Mouse (Mus musculus) lung, embryonic 14.5 days (tissue): Measurements from ENCODE around the gene Cdh12. TPM values are rescaled to one million over a fixed set of nuclear protein-coding genes. Genes with fewer than 3 reads are reported as not detected.

Source experiments
- ATAC-seq: fragments of 200-750 bp; cut with Nextera tagmentation; 2 replicates; pipeline ENCODE4 v1.8.0; 2017; ENCODE audit warnings: mild to moderate bottlenecking, moderate TSS enrichment, moderate library complexity; ENCODE audit not compliant: insufficient read depth
- DNase-seq: peaks from one replicate; pipeline ENCODE4 v3.0.0-alpha.2; 2015
- H3K27ac ChIP-seq: fragments of 300-500 bp; sonication (generic); 2 replicates; pipeline ENCODE4 v1.5.1; 2014; ENCODE audit warnings: low read depth, mild to moderate bottlenecking, moderate library complexity
- H3K27me3 ChIP-seq: fragments of 300-500 bp; sonication (generic); 2 replicates; pipeline ENCODE4 v1.6.1; 2014; ENCODE audit warnings: low read length, control low read depth; ENCODE audit not compliant: insufficient read depth
- H3K36me3 ChIP-seq: fragments of 300-500 bp; sonication (generic); 2 replicates; pipeline ENCODE4 v1.6.1; 2014; ENCODE audit warnings: control low read depth; ENCODE audit not compliant: insufficient read depth
- H3K4me1 ChIP-seq: fragments of 300-500 bp; sonication (generic); 2 replicates; pipeline ENCODE4 v1.6.1; 2014; ENCODE audit warnings: antibody characterized with exemption, control low read depth; ENCODE audit not compliant: insufficient read depth
- H3K4me2 ChIP-seq: fragments of 300-500 bp; sonication (generic); 2 replicates; pipeline ENCODE4 v1.6.1; 2014; ENCODE audit warnings: mild to moderate bottlenecking
- H3K4me3 ChIP-seq: fragments of 300-500 bp; sonication (generic); 2 replicates; pipeline ENCODE4 v1.5.1; 2014; ENCODE audit warnings: low read depth, low read length
- H3K9ac ChIP-seq: fragments of 300-500 bp; sonication (generic); 2 replicates; pipeline ENCODE4 v1.6.1; 2014
- H3K9me3 ChIP-seq: fragments of 300-500 bp; sonication (generic); 2 replicates; pipeline ENCODE4 v1.6.1; 2016; ENCODE audit warnings: low read depth, low read length, control low read depth
- CTCF ChIP-seq: IDR thresholded peaks from 2 replicates; pipeline ENCODE4 v1.5.1; 2016; ENCODE audit warnings: antibody characterized with exemption, low read depth
- WGBS: fragments of 180-500 bp; shearing (Covaris S2); extraction: QIAGEN DNeasy Blood & Tissue Kit; methylation state at CpG from one replicate; pipeline ENCODE4 v1.1.7; 2014; 5-methylcytosine and 5-hydroxymethylcytosine counted together
- polyA plus RNA-seq: library from polyadenylated mRNA; unstranded; fragments of >200 nt; fragmentation: Nextera tagmentation; extraction: Ambion mirVana; gene quantifications from 2 replicates; pipeline ENCODE4 v1.2.1, GENCODE M21; 2014

Gene Cdh12
- polyA plus RNA-seq, 1 experiment from 2014 or later, result 0.04 TPM

DNA sequence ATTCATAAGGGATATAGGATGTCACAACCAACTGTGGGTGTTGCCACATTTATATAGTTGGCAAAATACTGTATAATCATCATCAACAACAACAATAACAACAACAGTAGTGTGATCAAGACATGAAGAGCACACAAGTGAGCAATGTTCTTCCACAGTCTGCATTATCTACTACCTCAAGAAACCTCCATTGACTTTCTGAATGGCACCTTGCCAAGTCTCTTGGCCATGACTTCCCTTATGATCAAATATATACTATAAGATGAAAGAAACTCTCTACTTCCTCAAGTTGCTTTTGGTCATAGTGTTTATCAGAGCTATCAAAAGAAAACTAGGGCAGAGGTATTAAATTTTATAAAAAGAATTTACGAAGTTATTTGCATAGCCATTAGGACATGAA is 820.8 kb downstream of the Cdh12 start:
- ATAC-seq (no peak), DNase-seq (no peak)
- Histone ChIP-seq H3K27me3 (no peaks in the 10 kb centered on the region), H3K9ac (no peak overlapping the region), H3K27ac (no peak overlapping the region), H3K4me3 (no peak overlapping the region), H3K9me3 (no peaks in the 10 kb centered on the region), H3K36me3 (no peaks in the 10 kb centered on the region), H3K4me1 (no peaks in the 10 kb centered on the region), H3K4me2 (no peak overlapping the region)
- no peak for TF ChIP-seq CTCF
- 89% methylated on average over 1 of the region's 1 CpGs for WGBS

- TF ChIP-seq CTCF, result no peak
- 80% methylated on average over 1 of the region's 1 CpGs for WGBS
- Histone ChIP-seq H3K27me3 (no peaks in the 10 kb centered on the region), H3K9ac (no peak overlapping the region), H3K4me1 (no peaks in the 10 kb centered on the region), H3K4me2 (no peak overlapping the region), H3K9me3 (no peaks in the 10 kb centered on the region), H3K36me3 (no peaks in the 10 kb centered on the region), H3K27ac (no peak overlapping the region), H3K4me3 (no peak overlapping the region)
- ATAC-seq (no peak), DNase-seq (no peak)
These were observed 848.0 kb downstream of the Cdh12 start for GRCm38 (mm10) chr15:21297051-21297450.

DNA sequence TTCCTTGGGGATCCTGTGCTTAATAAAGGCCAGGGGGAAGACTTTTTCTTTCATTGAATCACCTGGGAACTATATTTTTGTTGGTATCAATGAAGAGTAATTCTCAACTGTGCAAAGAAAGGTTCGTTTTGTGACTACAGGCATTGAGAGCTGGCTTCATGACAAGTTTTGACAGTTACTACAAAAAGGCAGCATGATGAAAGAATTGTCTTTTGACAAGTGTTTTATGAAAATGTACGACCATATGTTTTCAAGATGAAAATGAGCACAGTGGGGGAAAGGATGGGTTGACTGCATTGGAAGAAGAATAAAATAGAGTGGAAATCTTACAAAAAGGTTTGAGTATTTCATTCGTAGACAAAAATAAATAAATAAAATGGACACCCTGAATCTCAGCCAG is 866.4 kb downstream of the Cdh12 start:
- Histone ChIP-seq H3K36me3 (no peaks in the 10 kb centered on the region), H3K4me1 (no peaks in the 10 kb centered on the region), H3K4me2 (no peak overlapping the region), H3K4me3 (no peak overlapping the region), H3K27me3 (no peaks in the 10 kb centered on the region), H3K9me3 (no peaks in the 10 kb centered on the region), H3K9ac (no peak overlapping the region), H3K27ac (no peak overlapping the region)
- no peak for TF ChIP-seq CTCF
- ATAC-seq (no peak), DNase-seq (no peak)
- WGBS, result 70% methylated on average over 3 of the region's 3 CpGs

- no peak for DNase-seq
- Histone ChIP-seq H3K9me3 (no peaks in the 10 kb centered on the region), H3K4me2 (no peak overlapping the region), H3K9ac (no peak overlapping the region), H3K27ac (no peak overlapping the region), H3K27me3 (no peaks in the 10 kb centered on the region), H3K36me3 (no peaks in the 10 kb centered on the region), H3K4me3 (no peak overlapping the region), H3K4me1 (no peaks in the 10 kb centered on the region)
- ATAC-seq, result no peak
- no peak for TF ChIP-seq CTCF
These were observed 894.8 kb downstream of the Cdh12 start for GRCm38 (mm10) chr15:21343853-21344252.

DNA sequence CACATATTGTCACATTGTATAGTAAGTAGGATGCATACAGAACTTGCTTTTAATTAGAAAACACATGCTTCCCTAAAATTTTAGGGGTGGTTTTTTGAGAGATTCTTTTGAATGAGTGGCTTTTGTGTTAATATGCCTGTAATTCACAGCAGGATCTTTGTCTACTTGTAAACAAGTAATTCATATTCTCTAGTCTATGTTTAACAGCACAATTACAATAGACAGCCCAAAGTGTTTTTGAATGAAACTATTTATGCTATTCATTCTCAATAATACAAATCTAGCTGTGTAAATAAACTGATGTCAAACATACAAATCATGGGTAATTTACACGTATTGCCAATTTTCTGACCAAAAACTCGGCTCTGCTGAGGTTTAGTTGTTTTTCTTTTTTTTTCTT is 895.3 kb downstream of the Cdh12 start:
- 36% methylated on average over 2 of the region's 2 CpGs for WGBS
- TF ChIP-seq CTCF, result no peak
- H3K4me1 ChIP-seq, result no peaks in the 10 kb centered on the region
- H3K9ac ChIP-seq, result no peak overlapping the region
- H3K36me3 ChIP-seq, result no peaks in the 10 kb centered on the region
- no peak for ATAC-seq
- no peak overlapping the region for H3K4me2 ChIP-seq
- no peaks in the 10 kb centered on the region for H3K9me3 ChIP-seq
- H3K27me3 ChIP-seq, result no peaks in the 10 kb centered on the region
- no peak overlapping the region for H3K4me3 ChIP-seq
- DNase-seq, result no peak
- H3K27ac ChIP-seq, result no peak overlapping the region

DNA sequence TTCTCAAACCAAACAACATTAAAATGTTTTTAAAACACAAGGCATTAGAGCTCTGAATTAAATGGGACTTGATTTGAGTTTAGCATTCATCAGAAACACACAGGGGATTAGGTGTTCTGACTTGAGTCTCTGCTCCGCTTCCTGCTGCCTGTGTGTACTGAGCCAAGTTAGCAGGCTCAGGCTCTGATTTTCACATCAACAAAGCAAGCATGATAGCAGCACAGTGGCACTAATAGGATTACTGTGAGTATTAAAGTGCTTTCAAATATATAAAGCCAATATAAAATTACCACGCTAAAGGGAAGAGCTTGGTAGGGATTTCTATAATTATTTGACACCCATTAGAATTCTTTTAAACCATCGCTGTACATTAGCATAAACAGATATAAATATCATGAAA is 895.7 kb downstream of the Cdh12 start:
- no peak overlapping the region for H3K4me3 ChIP-seq
- no peaks in the 10 kb centered on the region for H3K27me3 ChIP-seq
- no peak overlapping the region for H3K4me2 ChIP-seq
- 68% methylated on average over 3 of the region's 3 CpGs for WGBS
- no peak for DNase-seq
- H3K36me3 ChIP-seq, result no peaks in the 10 kb centered on the region
- no peak overlapping the region for H3K9ac ChIP-seq
- no peak for ATAC-seq
- H3K27ac ChIP-seq, result no peak overlapping the region
- no peaks in the 10 kb centered on the region for H3K9me3 ChIP-seq
- H3K4me1 ChIP-seq, result no peaks in the 10 kb centered on the region
- TF ChIP-seq CTCF, result no peak

- Histone ChIP-seq H3K27ac (no peak overlapping the region), H3K27me3 (no peaks in the 10 kb centered on the region), H3K4me3 (no peak overlapping the region), H3K36me3 (no peaks in the 10 kb centered on the region), H3K9me3 (no peaks in the 10 kb centered on the region), H3K9ac (no peak overlapping the region), H3K4me2 (no peak overlapping the region), H3K4me1 (no peaks in the 10 kb centered on the region)
- 69% methylated on average over 5 of the region's 5 CpGs for WGBS
- no peak for DNase-seq
- TF ChIP-seq CTCF, result no peak
- no peak for ATAC-seq
These were observed 906.5 kb downstream of the Cdh12 start for GRCm38 (mm10) chr15:21355356-21356101.
